Mouse (Mus musculus) intestine, embryonic 16.5 days (tissue): ENCODE measurements around the gene Itgb4. TPM values are rescaled to one million over a fixed set of nuclear protein-coding genes. Genes with fewer than 3 reads are reported as not detected.

Experiments used
- ATAC-seq: fragments of 200-750 bp; cut with Nextera tagmentation; 2 replicates; pipeline ENCODE4 v1.8.0; 2017; ENCODE audit warnings: moderate TSS enrichment, moderate library complexity
- H3K27ac ChIP-seq: fragments of 300-500 bp; sonication (generic); 2 replicates; pipeline ENCODE4 v1.5.1; 2014; ENCODE audit warnings: mild to moderate bottlenecking, low read length
- H3K27me3 ChIP-seq: fragments of 300-500 bp; sonication (generic); replicated peaks from 2 replicates; pipeline ENCODE4 v1.6.1; 2014; ENCODE audit warnings: low read length, control low read depth, mixed read lengths; ENCODE audit not compliant: control insufficient read depth, insufficient read depth
- H3K36me3 ChIP-seq: fragments of 300-500 bp; sonication (generic); 2 replicates; pipeline ENCODE4 v1.6.1; 2014; ENCODE audit warnings: low read length, control low read depth; ENCODE audit not compliant: control insufficient read depth, insufficient read depth
- H3K4me1 ChIP-seq: fragments of 300-500 bp; sonication (generic); 2 replicates; pipeline ENCODE4 v1.6.1; 2014; ENCODE audit warnings: low read length, control low read depth, mixed read lengths; ENCODE audit not compliant: control insufficient read depth, insufficient read depth
- H3K4me2 ChIP-seq: fragments of 300-500 bp; sonication (generic); 2 replicates; pipeline ENCODE4 v1.6.1; 2014; ENCODE audit warnings: low read depth, low read length, control low read depth
- H3K4me3 ChIP-seq: fragments of 300-500 bp; sonication (generic); 2 replicates; pipeline ENCODE4 v1.5.1; 2014; ENCODE audit warnings: mild to moderate bottlenecking, low read length
- H3K9ac ChIP-seq: fragments of 300-500 bp; sonication (generic); 2 replicates; pipeline ENCODE4 v1.6.1; 2014; ENCODE audit warnings: low read depth, low read length
- H3K9me3 ChIP-seq: fragments of 300-500 bp; sonication (generic); 2 replicates; pipeline ENCODE4 v1.6.1; 2016; ENCODE audit warnings: low read length, control low read depth; ENCODE audit not compliant: control insufficient read depth
- WGBS: fragments of 180-500 bp; shearing (Covaris S2); extraction: QIAGEN DNeasy Blood & Tissue Kit; methylation state at CpG from one replicate; pipeline ENCODE4 v1.1.7; 2014; 5-methylcytosine and 5-hydroxymethylcytosine counted together
- polyA plus RNA-seq: library from polyadenylated mRNA; unstranded; fragments of >200 nt; fragmentation: Nextera tagmentation; extraction: Ambion mirVana; gene quantifications from 2 replicates; pipeline ENCODE4 v1.2.1, GENCODE M21; 2015

Itgb4 gene
- polyA plus RNA-seq, result 11.9 and 15.2 TPM in 2 replicates

DNA sequence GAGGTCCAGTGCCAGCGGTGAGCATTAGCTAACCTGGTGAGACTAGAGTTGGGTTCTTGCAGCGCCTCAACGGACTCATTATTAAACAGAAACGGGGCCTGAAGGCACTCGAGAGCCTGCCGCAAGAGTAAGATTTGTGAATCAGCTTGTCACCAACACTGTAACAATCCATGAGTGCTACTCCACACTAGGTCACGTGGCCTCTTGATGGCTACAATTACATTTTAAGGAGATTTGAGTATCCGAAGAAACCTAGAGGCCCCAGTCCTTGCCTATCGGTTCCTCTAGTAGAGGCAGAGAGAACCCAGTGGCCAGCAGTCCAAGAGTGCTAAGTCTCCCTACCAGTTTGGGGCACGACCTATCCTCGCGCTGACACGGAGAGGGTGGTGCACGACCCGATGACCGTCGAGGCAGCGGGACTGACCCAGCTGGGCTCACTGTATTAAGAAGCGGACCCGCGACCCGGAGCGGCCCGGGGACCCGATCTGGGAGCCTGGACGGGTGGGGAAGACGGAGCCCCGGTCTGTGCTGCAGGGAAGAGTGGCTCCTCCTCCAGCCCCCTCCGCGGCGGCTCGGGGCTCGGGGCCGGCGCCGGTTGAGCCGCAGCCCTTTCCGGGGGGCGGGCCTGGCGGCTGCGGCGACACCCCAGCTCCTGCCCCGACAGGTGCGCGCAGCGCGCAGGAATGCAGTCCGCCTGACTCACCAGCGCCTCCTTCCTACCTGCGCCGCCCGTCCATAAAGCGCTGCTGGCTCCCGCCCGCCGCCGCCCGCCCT is at the start of gene Itgb4:
Itgb4 (plus strand) TSS at position 401 of the 774 bp plus-strand sequence.
- WGBS, result 10% methylated on average over 49 of the region's 58 CpGs
- ATAC-seq, result peak; percentile 84
- peak within 1 kb of the TSS; percentile 55 for H3K27ac ChIP-seq
- H3K4me3 ChIP-seq, result peak within 1 kb of the TSS; percentile 58
- peak within 1 kb of the TSS; percentile 72 for H3K9ac ChIP-seq
- H3K4me2 ChIP-seq, result peak within 1 kb of the TSS; percentile 72
- H3K36me3 ChIP-seq, result no peaks in the 10 kb centered on the region
- no peaks in the 10 kb centered on the region for H3K9me3 ChIP-seq
- H3K4me1 ChIP-seq, result peaks cover 22% of the 10 kb centered on the region
- H3K27me3 ChIP-seq, result no peaks in the 10 kb centered on the region; the same call in 1 of the 2 replicates

DNA sequence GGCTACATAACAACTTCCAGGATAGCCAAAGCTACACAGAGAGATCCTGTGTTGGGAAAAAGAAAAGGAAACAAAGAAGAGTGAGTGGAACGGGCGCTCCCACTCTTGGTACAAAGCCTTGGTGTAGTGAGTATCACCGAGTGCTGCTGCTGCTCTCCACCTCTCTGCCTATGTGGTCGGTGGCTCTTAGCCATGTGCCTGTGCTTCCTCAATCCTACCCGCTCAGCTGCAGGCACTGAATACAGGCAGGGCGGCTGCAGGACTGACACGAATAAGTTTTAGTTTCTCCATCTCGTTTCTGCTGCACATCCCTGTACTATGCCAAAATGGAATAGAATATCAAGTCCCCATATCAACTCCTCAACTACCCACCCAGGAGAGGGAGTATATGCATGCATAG is 45.5 kb upstream of the Itgb4 start:
- no peak overlapping the region for H3K4me2 ChIP-seq
- H3K9ac ChIP-seq, result no peak overlapping the region
- H3K4me3 ChIP-seq, result no peak overlapping the region
- no peak for ATAC-seq
- peaks cover 6% of the 10 kb centered on the region for H3K4me1 ChIP-seq
- H3K36me3 ChIP-seq, result peaks cover 3% of the 10 kb centered on the region; the same call in 1 of the 2 replicates
- no peaks in the 10 kb centered on the region for H3K27me3 ChIP-seq
- no peaks in the 10 kb centered on the region for H3K9me3 ChIP-seq
- H3K27ac ChIP-seq, result no peak overlapping the region
- 86% methylated on average over 8 of the region's 8 CpGs for WGBS

DNA sequence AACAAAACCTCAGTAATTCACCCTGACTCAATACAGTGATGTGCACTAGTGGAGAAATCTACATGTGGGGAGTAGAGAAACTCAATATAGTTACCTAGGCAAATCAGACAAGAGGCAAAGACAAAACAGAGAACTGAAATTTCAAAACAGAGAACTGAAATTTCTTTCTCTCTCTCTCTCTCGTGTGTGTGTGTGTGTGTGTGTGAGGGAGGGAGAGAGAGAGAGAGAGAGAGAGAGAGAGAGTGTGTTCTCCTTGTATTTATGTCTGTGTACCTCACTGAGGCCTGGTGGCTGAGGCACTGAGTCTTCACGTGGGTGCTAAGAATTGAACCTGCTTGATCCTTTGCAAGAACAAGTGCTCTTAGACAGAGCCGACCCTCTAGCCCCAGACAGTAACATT is 44.7 kb upstream of the Itgb4 start:
- Histone ChIP-seq H3K4me1 (peaks cover 14% of the 10 kb centered on the region), H3K4me2 (no peak overlapping the region), H3K9me3 (no peaks in the 10 kb centered on the region), H3K27me3 (no peaks in the 10 kb centered on the region), H3K9ac (no peak overlapping the region), H3K36me3 (peaks cover 3% of the 10 kb centered on the region; the same call in 1 of the 2 replicates), H3K4me3 (no peak overlapping the region), H3K27ac (no peak overlapping the region)
- no peak for ATAC-seq
- WGBS, result 68% methylated on average over 3 of the region's 3 CpGs

DNA sequence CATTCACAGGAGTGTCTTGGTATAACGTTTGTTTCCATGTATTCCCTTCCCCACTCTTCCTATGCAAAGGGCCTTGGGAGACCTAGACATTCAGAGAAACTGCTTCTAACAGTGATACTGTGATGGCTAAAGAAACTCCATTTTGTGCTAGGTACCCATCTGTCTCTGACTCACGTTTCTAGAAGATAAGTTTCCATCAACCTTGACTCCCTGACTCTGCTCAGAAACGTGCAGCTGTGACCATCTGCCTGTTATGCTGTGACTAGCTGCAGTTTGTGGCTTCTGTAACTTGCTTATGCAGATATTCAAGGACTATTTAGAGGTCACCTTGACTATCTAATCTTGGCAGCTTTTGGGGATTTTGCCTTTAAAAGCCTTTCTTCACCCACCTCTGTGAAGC is 43.3 kb upstream of the Itgb4 start:
- Histone ChIP-seq H3K4me2 (no peak overlapping the region), H3K27ac (no peak overlapping the region), H3K27me3 (no peaks in the 10 kb centered on the region), H3K36me3 (peaks cover 3% of the 10 kb centered on the region; the same call in 1 of the 2 replicates), H3K9ac (no peak overlapping the region), H3K4me1 (peaks cover 15% of the 10 kb centered on the region), H3K4me3 (no peak overlapping the region), H3K9me3 (no peaks in the 10 kb centered on the region)
- no peak for ATAC-seq
- WGBS, result 72% methylated on average over 3 of the region's 3 CpGs

DNA sequence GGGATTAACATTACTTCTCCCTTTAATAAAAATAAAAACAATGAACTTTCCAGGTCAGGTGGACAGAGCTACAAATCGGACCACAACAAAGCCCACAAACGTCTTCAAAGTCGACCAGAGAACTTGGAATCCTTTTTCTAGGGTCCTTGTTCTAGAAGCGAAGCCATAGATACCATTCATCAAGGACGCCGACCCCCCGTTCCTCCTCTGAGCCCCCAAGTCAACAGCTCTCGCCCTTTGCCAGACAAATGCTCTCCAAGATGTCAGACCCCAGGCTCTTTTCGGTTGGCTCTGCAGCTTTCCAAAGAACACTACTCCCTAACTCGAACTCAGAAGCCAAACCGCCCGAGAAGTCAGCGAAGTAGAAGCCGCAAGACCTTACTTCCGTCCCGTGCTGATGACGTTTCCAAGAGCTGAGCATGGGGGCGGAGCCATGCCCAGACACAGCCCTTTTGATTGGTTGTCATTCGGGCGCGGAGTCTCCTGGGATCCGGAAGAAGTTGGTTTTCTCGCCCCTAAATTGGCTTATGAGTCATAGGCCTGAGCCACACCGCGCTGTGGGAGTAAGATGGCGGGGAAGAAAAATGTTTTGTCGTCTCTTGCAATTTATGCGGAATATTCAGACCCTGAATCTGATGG is 41.3 kb upstream of the Itgb4 start, which contains the start of the genes Sap30bp and Recql5:
Sap30bp (plus strand) TSS at position 175 of the 639 bp plus-strand sequence.
Recql5 (minus strand) TSS at position 370 of the 639 bp plus-strand sequence.
- Histone ChIP-seq H3K9me3 (no peaks in the 10 kb centered on the region), H3K4me1 (peaks cover 15% of the 10 kb centered on the region), H3K27ac (no peak within 1 kb of the TSS), H3K27me3 (no peaks in the 10 kb centered on the region), H3K4me3 (peak within 1 kb of the TSS; percentile 71), H3K9ac (peak within 1 kb of the TSS; percentile 85), H3K36me3 (no peaks in the 10 kb centered on the region; the same call in 1 of the 2 replicates), H3K4me2 (peak within 1 kb of the TSS; percentile 85)
- peak; percentile 100 for ATAC-seq
- under 1% methylated on average over 28 of the region's 28 CpGs for WGBS

DNA sequence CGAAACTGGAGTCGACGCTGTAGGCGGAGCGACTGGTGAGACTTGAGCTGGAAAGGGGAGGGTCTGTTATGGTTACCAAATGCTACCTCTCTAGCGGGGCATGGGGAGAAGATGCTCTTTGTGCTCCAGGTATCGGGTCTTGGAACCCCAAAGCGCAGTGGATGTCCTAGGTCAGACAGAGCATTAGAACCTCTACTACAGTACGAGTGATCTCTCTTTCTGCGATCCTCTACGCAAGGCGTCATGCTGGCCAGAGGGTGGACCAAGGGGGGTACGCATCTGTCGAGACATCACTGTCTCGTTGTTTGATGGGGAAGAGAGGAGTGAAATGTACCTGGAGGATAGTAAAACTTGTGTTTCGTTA is 40.8 kb upstream of the Itgb4 start:
- peak overlapping the region; percentile 85 for H3K9ac ChIP-seq
- no peaks in the 10 kb centered on the region; the same call in 1 of the 2 replicates for H3K36me3 ChIP-seq
- no peak overlapping the region for H3K27ac ChIP-seq
- peak overlapping the region; percentile 85 for H3K4me2 ChIP-seq
- no peaks in the 10 kb centered on the region for H3K9me3 ChIP-seq
- H3K4me3 ChIP-seq, result peak overlapping the region; percentile 71
- H3K27me3 ChIP-seq, result no peaks in the 10 kb centered on the region
- WGBS, result under 1% methylated on average over 16 of the region's 16 CpGs
- peak; percentile 59 for ATAC-seq
- peaks cover 15% of the 10 kb centered on the region for H3K4me1 ChIP-seq

DNA sequence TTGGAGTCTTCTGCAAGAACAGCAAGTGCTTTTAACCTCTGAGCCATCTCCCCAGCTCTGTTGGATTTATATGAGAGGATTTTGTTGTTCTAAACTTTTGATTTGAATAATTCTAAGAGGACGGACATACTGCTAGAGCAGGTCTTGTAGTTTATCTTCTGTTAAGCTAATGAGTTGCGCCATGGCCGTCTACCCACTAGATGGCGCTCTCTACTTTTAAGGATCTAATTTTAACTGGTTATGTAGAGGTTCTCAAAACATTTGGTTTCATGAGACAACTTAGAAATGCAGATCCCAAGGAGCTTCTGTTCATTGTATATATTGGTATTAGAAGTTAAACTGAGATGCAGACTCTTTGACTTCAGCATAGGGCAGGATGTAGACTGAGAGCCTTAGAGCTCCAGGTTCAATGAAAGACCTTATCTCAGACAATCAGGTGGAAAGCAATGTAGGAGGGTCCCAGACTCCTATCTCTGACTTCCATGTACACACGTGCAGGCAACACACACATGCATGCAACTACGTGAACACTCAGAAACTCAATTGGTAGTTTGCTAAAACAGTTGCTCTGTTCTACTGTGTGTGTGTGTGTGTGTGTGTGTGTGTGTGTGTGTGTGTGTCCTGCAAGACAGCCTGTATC is 34.7 kb upstream of the Itgb4 start:
- peaks cover 4% of the 10 kb centered on the region; the same call in 1 of the 2 replicates for H3K36me3 ChIP-seq
- peaks cover under 1% of the 10 kb centered on the region for H3K4me1 ChIP-seq
- no peak overlapping the region for H3K4me3 ChIP-seq
- no peak; the same call in 1 of the 2 replicates for ATAC-seq
- no peak overlapping the region for H3K4me2 ChIP-seq
- no peaks in the 10 kb centered on the region for H3K9me3 ChIP-seq
- WGBS, result 34% methylated on average over 6 of the region's 6 CpGs
- no peaks in the 10 kb centered on the region for H3K27me3 ChIP-seq
- no peak overlapping the region for H3K27ac ChIP-seq
- H3K9ac ChIP-seq, result no peak overlapping the region

DNA sequence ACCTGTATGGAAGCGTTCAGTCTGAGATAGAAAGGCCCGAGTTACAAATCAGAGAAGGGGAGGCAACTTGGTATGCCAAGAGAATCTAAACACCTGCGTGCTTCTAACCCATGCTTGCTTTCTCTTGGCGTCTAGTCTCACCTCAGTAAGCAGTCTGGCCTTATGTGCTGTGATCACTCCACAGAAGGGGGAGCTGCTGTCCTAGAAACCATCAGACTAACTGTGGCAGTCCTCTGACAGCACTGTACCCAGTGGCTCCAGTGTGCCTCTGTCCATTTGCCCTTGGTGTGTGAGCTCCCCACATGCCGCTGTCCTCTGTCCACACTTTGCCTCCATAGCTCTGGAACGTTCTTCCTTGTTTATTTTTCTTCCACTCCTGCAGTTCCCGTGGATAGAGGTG is 32.5 kb upstream of the Itgb4 start:
- ATAC-seq, result no peak
- Histone ChIP-seq H3K4me3 (no peak overlapping the region), H3K9me3 (no peaks in the 10 kb centered on the region), H3K27me3 (no peaks in the 10 kb centered on the region), H3K4me1 (no peaks in the 10 kb centered on the region), H3K9ac (no peak overlapping the region), H3K36me3 (peaks cover 4% of the 10 kb centered on the region; the same call in 1 of the 2 replicates), H3K27ac (no peak overlapping the region), H3K4me2 (no peak overlapping the region)
- WGBS, result 83% methylated on average over 7 of the region's 7 CpGs

DNA sequence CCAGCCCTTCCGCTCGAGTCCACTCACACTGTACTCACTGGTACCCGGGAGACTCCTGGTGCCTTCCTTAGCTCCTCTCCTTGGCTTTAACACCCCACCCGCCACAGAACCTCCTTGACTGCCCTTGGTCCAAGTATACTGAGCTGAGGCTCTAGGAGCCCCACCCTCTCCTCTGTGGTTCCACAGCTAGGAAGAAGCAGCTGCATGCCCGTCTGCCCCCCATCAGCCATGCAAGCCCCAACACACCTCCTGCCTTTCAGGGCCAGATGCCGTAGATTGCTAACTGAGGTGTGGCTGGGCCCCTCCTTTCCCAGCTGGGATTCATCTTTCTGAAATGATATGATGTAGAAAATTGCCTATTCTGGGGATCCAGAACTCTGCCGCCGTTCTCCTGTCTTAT is 29.3 kb upstream of the Itgb4 start:
- Histone ChIP-seq H3K9ac (no peak overlapping the region), H3K36me3 (peaks cover 4% of the 10 kb centered on the region; the same call in 1 of the 2 replicates), H3K4me1 (no peaks in the 10 kb centered on the region), H3K27me3 (no peaks in the 10 kb centered on the region), H3K4me2 (no peak overlapping the region), H3K4me3 (no peak overlapping the region), H3K9me3 (no peaks in the 10 kb centered on the region), H3K27ac (no peak overlapping the region)
- WGBS, result 87% methylated on average over 8 of the region's 8 CpGs
- no peak for ATAC-seq
